Mouse (Mus musculus): Measurements from ENCODE around the gene Ptger2.

Ptger2 gene

GRCm38 (mm10) chr14:45011671-45012070 is 23.7 kb downstream of the Ptger2 start:
- H3K27me3 ChIP-seq (ENCODE audit: control insufficient read depth, insufficient read depth, low read length, poor library complexity, severe bottlenecking): no peaks in the 10 kb centered on the region
- no peak for DNase-seq (ENCODE audit: low read depth, low spot score)
- H3K36me3 ChIP-seq (ENCODE audit: control insufficient read depth, insufficient read depth, low read length, poor library complexity, severe bottlenecking): no peaks in the 10 kb centered on the region

- no peaks in the 10 kb centered on the region for H3K36me3 ChIP-seq (ENCODE audit: control insufficient read depth, insufficient read depth, low read length, poor library complexity, severe bottlenecking)
- H3K27me3 ChIP-seq (ENCODE audit: control insufficient read depth, insufficient read depth, low read length, poor library complexity, severe bottlenecking): no peaks in the 10 kb centered on the region
These were observed 33.6 kb downstream of the Ptger2 start for GRCm38 (mm10) chr14:45021551-45021950.

GRCm38 (mm10) chr14:45034293-45034692 is 46.3 kb downstream of the Ptger2 start:
- Histone ChIP-seq H3K27me3 (ENCODE audit: control insufficient read depth, insufficient read depth, low read length, poor library complexity, severe bottlenecking) (no peaks in the 10 kb centered on the region), H3K36me3 (ENCODE audit: control insufficient read depth, insufficient read depth, low read length, poor library complexity, severe bottlenecking) (no peaks in the 10 kb centered on the region)
- DNase-seq (ENCODE audit: low read depth, low spot score): no peak

More at GRCm38 (mm10) chr14:45021551-45021950, 33.6 kb downstream of the Ptger2 start:
- no peak for DNase-seq (ENCODE audit: low read depth, low spot score)

GRCm38 (mm10) chr14:45036579-45036978 is 48.6 kb downstream of the Ptger2 start:
- DNase-seq (ENCODE audit: low read depth, low spot score): no peak
- Histone ChIP-seq H3K27me3 (ENCODE audit: control insufficient read depth, insufficient read depth, low read length, poor library complexity, severe bottlenecking) (no peaks in the 10 kb centered on the region), H3K36me3 (ENCODE audit: control insufficient read depth, insufficient read depth, low read length, poor library complexity, severe bottlenecking) (no peaks in the 10 kb centered on the region)

- no peak for DNase-seq (ENCODE audit: low read depth, low spot score)
- no peaks in the 10 kb centered on the region for H3K27me3 ChIP-seq (ENCODE audit: control insufficient read depth, insufficient read depth, low read length, poor library complexity, severe bottlenecking)
- no peaks in the 10 kb centered on the region for H3K36me3 ChIP-seq (ENCODE audit: control insufficient read depth, insufficient read depth, low read length, poor library complexity, severe bottlenecking)
These were observed 50.1 kb downstream of the Ptger2 start for GRCm38 (mm10) chr14:45038052-45038451.

- no peaks in the 10 kb centered on the region for H3K27me3 ChIP-seq (ENCODE audit: control insufficient read depth, insufficient read depth, low read length, poor library complexity, severe bottlenecking)
- DNase-seq (ENCODE audit: low read depth, low spot score): peak; percentile 33
These were observed 53.0 kb downstream of the Ptger2 start for GRCm38 (mm10) chr14:45040851-45041475.

GRCm38 (mm10) chr14:45048128-45048527 is 60.1 kb downstream of the Ptger2 start:
- no peaks in the 10 kb centered on the region for H3K36me3 ChIP-seq (ENCODE audit: control insufficient read depth, insufficient read depth, low read length, poor library complexity, severe bottlenecking)
- no peak for DNase-seq (ENCODE audit: low read depth, low spot score)
- H3K27me3 ChIP-seq (ENCODE audit: control insufficient read depth, insufficient read depth, low read length, poor library complexity, severe bottlenecking): no peaks in the 10 kb centered on the region

More at GRCm38 (mm10) chr14:45040851-45041475, 53.0 kb downstream of the Ptger2 start:
- no peaks in the 10 kb centered on the region for H3K36me3 ChIP-seq (ENCODE audit: control insufficient read depth, insufficient read depth, low read length, poor library complexity, severe bottlenecking)

- no peak for DNase-seq (ENCODE audit: low read depth, low spot score)
- Histone ChIP-seq H3K36me3 (ENCODE audit: control insufficient read depth, insufficient read depth, low read length, poor library complexity, severe bottlenecking) (no peaks in the 10 kb centered on the region), H3K27me3 (ENCODE audit: control insufficient read depth, insufficient read depth, low read length, poor library complexity, severe bottlenecking) (no peaks in the 10 kb centered on the region)
These were observed 61.9 kb downstream of the Ptger2 start for GRCm38 (mm10) chr14:45049689-45050418.

- no peaks in the 10 kb centered on the region for H3K27me3 ChIP-seq (ENCODE audit: control insufficient read depth, insufficient read depth, low read length, poor library complexity, severe bottlenecking)
- no peak for DNase-seq (ENCODE audit: low read depth, low spot score)
- H3K36me3 ChIP-seq (ENCODE audit: control insufficient read depth, insufficient read depth, low read length, poor library complexity, severe bottlenecking): no peaks in the 10 kb centered on the region
These were observed 62.4 kb downstream of the Ptger2 start for GRCm38 (mm10) chr14:45050419-45050776.

- no peaks in the 10 kb centered on the region for H3K27me3 ChIP-seq (ENCODE audit: control insufficient read depth, insufficient read depth, low read length, poor library complexity, severe bottlenecking)
- no peaks in the 10 kb centered on the region for H3K36me3 ChIP-seq (ENCODE audit: control insufficient read depth, insufficient read depth, low read length, poor library complexity, severe bottlenecking)
- DNase-seq (ENCODE audit: low read depth, low spot score): no peak
These were observed 63.1 kb downstream of the Ptger2 start for GRCm38 (mm10) chr14:45051116-45051515.

Data from splenic B cell, adult 2 months (primary cell).